Mouse (Mus musculus): ENCODE data around the gene Cckar. TPM values are rescaled to one million over a fixed set of nuclear protein-coding genes. Genes with fewer than 3 reads are reported as not detected.
"Not testable (repeated sequence)": the region's sequence is repeated elsewhere in the genome, so short reads cannot be mapped to it uniquely, and the experiment has no call there.

Gene Cckar
- polyA plus RNA-seq, 1 experiment, result not detected

DNA sequence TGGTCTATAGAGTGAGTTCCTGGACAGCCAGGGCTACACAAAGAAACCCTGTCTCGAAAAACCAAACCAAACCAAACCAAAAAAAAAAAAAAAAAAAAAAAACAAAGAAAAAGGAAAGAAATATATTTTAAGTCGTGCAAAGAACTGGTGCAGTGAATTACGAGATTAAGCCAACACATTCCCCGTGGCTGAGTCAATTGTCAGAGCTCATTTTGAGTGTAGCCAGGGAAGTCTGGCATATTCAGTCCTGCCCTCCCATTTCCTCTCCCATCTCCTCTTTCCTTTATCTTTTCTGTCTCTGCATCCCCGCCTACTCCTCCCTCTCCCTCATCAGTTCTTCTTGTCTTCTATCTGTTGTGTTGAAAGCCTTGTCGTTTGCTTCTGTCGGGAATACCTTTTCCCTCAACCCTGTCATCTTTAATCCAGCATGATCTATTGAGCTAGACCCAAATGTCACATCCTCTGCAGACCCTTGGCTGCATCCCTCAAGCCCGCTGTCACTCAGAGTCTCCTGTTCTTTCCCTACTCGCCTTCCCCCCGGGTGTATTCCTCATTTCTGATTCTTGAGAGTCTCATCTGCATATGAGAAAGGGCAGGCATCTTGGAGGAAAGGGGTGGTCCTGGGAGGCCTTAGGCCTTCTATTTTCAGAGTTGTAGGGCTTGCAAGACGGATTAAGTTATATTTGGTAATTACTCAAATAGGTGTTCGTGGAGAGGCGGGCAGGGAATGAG is 29.3 kb downstream of the Cckar start:
- Histone ChIP-seq H3K4me3 (ENCODE audit: insufficient read depth, low read length) (no peak overlapping the region), H3K27ac (ENCODE audit: insufficient read depth, low read length) (no peak overlapping the region), H3K4me1 (ENCODE audit: control insufficient read depth, insufficient read depth, low read length) (peaks cover 3% of the 10 kb centered on the region)
- TF ChIP-seq POLR2A (IDR thresholded peaks at IDR 0.05; ENCODE audit: extremely low read depth, insufficient read depth, low read length) (no peak), CTCF (IDR thresholded peaks at IDR 0.05; ENCODE audit: extremely low read depth, insufficient read depth, low read length) (no peak)

DNA sequence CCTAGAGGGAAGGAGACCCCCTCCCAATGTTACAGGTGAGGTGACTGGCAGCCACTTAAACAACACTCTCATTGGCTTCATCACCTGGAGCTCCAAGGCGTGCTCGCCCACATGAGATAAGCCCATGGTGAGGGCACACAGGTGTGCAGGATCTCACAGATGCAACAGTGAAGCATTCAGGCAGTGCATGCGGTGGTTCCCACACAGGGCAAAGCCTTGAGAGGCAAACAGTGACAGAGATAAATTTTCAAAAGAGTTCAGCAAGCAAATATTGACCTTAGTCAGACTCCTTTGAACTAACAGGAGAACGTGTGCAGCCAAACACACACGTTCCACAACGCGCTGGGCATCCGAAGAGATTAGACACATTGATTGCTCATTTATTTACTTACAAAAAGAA is 30.8 kb downstream of the Cckar start:
- TF ChIP-seq CTCF (IDR thresholded peaks at IDR 0.05; ENCODE audit: extremely low read depth, insufficient read depth, low read length) (no peak), POLR2A (IDR thresholded peaks at IDR 0.05; ENCODE audit: extremely low read depth, insufficient read depth, low read length) (no peak)
- H3K4me3 ChIP-seq (ENCODE audit: insufficient read depth, low read length), result no peak overlapping the region
- peaks cover 3% of the 10 kb centered on the region for H3K4me1 ChIP-seq (ENCODE audit: control insufficient read depth, insufficient read depth, low read length)
- H3K27ac ChIP-seq (ENCODE audit: insufficient read depth, low read length), result no peak overlapping the region

DNA sequence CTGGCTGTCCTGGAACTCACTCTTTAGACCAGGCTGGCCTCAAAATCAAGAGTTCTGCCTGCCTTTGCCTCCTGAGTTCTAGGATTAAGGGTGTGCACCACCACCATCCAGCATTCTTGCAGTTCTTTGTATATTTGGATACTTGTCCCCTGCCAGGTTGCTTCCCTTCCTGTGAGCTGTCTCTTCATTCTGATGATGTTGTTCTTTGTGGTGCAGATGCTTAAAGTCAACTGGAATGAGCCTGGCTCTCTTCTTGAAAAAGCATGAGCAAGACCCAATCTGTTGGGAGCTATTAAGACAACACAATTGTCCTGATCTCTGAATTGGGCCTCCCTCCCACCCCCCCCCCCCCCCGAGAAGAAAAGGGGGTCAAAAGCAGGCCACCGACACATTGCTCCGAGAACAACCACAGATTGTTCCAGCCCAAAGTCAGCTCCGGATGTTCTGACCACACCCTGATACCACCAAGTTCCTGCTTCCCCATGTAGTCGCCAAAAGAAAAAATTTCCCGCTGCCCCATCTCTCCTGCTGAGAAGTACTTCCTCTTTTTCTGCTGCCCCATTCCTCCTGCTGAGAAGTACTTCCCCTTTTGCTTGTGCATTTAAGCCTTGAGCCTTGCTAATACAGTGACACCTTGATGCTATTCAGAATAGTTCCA is 33.9 kb downstream of the Cckar start:
- H3K4me1 ChIP-seq (ENCODE audit: control insufficient read depth, insufficient read depth, low read length); H3K4me3 ChIP-seq (ENCODE audit: insufficient read depth, low read length); H3K27ac ChIP-seq (ENCODE audit: insufficient read depth, low read length): not testable (repeated sequence)

DNA sequence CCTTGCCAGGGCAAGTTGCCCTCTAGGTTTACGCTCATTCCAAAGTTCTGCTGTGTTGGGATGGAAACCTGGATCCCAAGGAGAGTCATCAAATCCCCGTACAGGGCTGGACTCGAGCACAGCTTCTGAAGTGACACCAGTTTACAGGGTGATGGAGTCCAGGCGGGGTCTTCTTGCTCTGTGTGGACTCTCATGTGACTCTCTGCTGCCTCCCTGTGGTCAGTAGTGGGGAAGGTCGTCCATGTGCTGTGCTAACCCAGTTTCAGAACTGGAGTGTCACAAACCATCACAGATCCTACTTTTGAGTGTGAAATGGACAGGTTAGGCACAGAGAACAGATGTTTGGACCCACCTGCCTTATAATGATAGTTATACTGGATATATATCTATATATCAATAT is 35.2 kb downstream of the Cckar start:
- no peaks in the 10 kb centered on the region for H3K4me1 ChIP-seq (ENCODE audit: control insufficient read depth, insufficient read depth, low read length)
- H3K27ac ChIP-seq (ENCODE audit: insufficient read depth, low read length), result no peak overlapping the region
- no peak overlapping the region for H3K4me3 ChIP-seq (ENCODE audit: insufficient read depth, low read length)
- TF ChIP-seq POLR2A (IDR thresholded peaks at IDR 0.05; ENCODE audit: extremely low read depth, insufficient read depth, low read length) (no peak), CTCF (IDR thresholded peaks at IDR 0.05; ENCODE audit: extremely low read depth, insufficient read depth, low read length) (peak; percentile 85)

DNA sequence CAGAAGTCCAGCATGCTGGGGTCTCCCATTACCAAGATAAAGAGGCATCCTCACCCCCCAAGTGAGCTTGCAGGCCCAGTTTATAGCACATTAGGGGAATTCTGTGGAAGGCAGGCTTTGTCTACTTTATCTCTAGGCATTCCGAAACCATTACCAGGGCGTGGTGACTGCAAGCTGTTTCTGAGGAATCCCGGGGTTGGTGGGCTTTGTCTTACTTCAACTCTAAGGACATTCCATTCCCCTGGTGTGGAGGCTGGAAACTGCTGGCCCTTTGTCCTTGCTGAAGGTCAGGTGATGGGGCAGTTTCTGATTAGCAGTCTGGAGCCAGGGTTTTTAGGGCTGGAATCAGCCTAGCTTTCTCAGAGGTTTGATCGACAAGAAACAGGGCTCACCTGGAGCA is 36.0 kb downstream of the Cckar start:
- Histone ChIP-seq H3K4me3 (ENCODE audit: insufficient read depth, low read length) (no peak overlapping the region), H3K4me1 (ENCODE audit: control insufficient read depth, insufficient read depth, low read length) (no peaks in the 10 kb centered on the region), H3K27ac (ENCODE audit: insufficient read depth, low read length) (no peak overlapping the region)
- TF ChIP-seq POLR2A (IDR thresholded peaks at IDR 0.05; ENCODE audit: extremely low read depth, insufficient read depth, low read length) (no peak), CTCF (IDR thresholded peaks at IDR 0.05; ENCODE audit: extremely low read depth, insufficient read depth, low read length) (no peak)

DNA sequence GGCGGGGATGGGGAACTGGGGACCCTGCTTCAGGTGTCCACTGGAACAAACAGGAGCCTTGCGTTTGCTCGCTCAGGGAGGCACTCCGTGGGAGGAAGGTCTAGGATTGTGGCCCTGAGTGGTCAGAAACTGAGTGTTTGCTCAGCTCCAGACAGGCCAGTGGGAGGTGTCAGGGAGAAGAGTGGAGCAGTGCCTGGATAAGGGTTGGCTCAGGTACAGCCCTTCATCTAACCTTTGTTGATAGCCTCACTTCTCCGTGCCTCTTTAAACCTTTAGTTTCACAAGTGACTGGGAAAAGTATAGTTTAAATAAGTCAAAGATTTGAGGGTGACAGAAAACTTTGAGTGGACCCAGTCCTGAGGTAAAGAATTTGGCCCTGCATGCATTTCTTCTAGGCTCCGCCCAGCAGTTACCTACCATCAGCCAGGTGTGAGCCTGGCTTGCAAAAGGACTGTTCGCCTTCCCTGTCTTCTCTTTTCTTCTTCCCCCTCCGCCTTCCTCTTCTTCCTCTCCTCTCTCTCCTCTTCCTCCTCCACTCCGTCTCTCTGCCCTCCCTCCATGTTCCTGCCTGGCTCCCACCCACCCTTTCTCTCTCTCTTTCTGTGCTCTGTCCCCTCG is 37.1 kb downstream of the Cckar start:
- Histone ChIP-seq H3K4me1 (ENCODE audit: control insufficient read depth, insufficient read depth, low read length) (no peaks in the 10 kb centered on the region), H3K4me3 (ENCODE audit: insufficient read depth, low read length) (no peak overlapping the region), H3K27ac (ENCODE audit: insufficient read depth, low read length) (no peak overlapping the region)
- TF ChIP-seq POLR2A (IDR thresholded peaks at IDR 0.05; ENCODE audit: extremely low read depth, insufficient read depth, low read length), result no peak
- TF ChIP-seq CTCF (IDR thresholded peaks at IDR 0.05; ENCODE audit: extremely low read depth, insufficient read depth, low read length), result no peak

DNA sequence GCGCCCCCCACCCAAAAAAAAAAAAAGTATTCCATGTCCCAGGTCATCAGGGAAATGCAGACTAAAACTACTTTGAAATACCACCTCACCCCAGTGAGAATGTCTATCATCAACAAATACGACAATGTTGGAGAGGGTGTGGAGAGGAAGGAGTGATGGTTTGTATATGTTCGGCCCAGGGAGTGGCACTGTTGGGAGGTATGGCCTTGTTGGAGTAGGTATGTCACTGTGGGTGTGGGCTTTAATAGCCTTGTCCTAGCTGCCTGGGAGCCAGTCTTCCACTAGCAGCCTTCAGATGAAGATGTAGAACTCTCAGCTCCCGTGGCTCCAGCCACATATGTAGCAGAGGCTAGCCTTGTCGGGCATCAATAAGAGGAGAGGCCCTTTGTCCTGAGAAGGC is 39.5 kb downstream of the Cckar start:
- Histone ChIP-seq H3K4me1 (ENCODE audit: control insufficient read depth, insufficient read depth, low read length) (no peaks in the 10 kb centered on the region), H3K27ac (ENCODE audit: insufficient read depth, low read length) (no peak overlapping the region), H3K4me3 (ENCODE audit: insufficient read depth, low read length) (no peak overlapping the region)
- TF ChIP-seq CTCF (IDR thresholded peaks at IDR 0.05; ENCODE audit: extremely low read depth, insufficient read depth, low read length) (no peak), POLR2A (IDR thresholded peaks at IDR 0.05; ENCODE audit: extremely low read depth, insufficient read depth, low read length) (no peak)

DNA sequence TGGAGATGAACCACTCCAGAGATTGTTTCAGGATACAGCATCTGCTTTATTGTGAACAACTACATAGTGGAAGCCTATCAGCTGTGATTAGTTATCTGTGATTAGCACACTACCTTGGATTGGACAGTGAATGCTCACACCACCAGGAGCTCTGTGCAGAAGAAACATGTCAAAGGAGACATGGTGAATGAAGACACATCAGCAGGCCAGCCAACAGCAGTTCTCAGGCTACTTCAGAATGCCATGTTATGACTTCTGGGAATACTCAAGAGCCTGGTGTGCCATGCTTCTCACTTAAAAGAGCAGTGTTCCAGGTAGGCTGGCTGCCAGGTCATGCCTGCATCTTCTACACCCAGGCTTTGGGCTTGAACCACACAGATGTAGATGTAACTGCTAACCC is 43.8 kb downstream of the Cckar start:
- no peaks in the 10 kb centered on the region for H3K4me1 ChIP-seq (ENCODE audit: control insufficient read depth, insufficient read depth, low read length)
- H3K27ac ChIP-seq (ENCODE audit: insufficient read depth, low read length), result no peak overlapping the region
- no peak overlapping the region for H3K4me3 ChIP-seq (ENCODE audit: insufficient read depth, low read length)
- TF ChIP-seq CTCF (IDR thresholded peaks at IDR 0.05; ENCODE audit: extremely low read depth, insufficient read depth, low read length), result no peak

DNA sequence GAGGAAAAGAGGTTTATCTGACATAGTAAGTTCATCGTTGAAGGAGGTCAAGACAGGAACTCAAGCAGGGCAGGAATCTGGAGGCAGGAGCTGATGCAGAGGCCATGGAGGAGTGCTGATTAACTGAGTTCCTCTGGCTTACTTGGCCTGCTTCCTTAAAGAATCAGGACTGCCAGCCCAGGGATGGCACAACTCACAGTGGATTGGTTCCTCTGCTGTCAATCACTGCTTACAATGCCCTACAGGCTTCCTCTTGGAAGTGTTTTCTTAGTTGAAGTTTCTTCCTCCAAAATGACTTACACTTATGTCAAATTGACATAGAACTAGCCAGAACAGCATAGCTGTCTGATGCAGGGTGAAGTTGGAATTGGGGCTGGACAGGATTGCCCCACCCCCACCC is 45.1 kb downstream of the Cckar start:
- H3K4me1 ChIP-seq (ENCODE audit: control insufficient read depth, insufficient read depth, low read length), result no peaks in the 10 kb centered on the region
- H3K4me3 ChIP-seq (ENCODE audit: insufficient read depth, low read length), result no peak overlapping the region
- TF ChIP-seq CTCF (IDR thresholded peaks at IDR 0.05; ENCODE audit: extremely low read depth, insufficient read depth, low read length) (no peak), POLR2A (IDR thresholded peaks at IDR 0.05; ENCODE audit: extremely low read depth, insufficient read depth, low read length) (no peak)

DNA sequence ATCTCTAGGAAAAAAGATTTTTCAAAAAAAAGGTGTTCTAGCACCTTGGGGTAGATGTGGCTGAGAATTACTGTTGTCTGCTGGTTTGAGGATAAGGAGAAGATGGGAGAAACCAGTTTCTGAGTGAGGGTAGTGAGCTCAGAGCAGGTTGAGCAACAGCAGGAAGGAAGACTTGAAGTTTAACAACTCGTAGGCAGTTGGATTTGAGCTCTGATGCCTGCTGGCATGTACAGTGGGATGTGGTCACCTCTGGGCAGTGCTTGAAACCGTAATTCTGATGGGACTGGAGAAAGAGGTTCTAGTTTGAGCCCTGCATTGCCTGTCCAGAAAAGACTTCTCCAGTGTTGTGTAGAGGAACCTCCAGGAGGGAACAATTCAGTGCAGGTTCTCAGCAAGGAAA is 46.0 kb downstream of the Cckar start:
- Histone ChIP-seq H3K4me1 (ENCODE audit: control insufficient read depth, insufficient read depth, low read length) (no peaks in the 10 kb centered on the region), H3K4me3 (ENCODE audit: insufficient read depth, low read length) (no peak overlapping the region), H3K27ac (ENCODE audit: insufficient read depth, low read length) (no peak overlapping the region)
- no peak for TF ChIP-seq POLR2A (IDR thresholded peaks at IDR 0.05; ENCODE audit: extremely low read depth, insufficient read depth, low read length)
- no peak for TF ChIP-seq CTCF (IDR thresholded peaks at IDR 0.05; ENCODE audit: extremely low read depth, insufficient read depth, low read length)

More for the DNA sequence above, 45.1 kb downstream of the Cckar start:
- H3K27ac ChIP-seq (ENCODE audit: insufficient read depth, low read length), result no peak overlapping the region
